Mouse (Mus musculus) hindbrain, postnatal 0 days (tissue): ENCODE data around the gene Dnaic1. TPM values are rescaled to one million over a fixed set of nuclear protein-coding genes. Genes with fewer than 3 reads are reported as not detected.

ENCODE experiments used
- ATAC-seq: fragments of 200-750 bp; cut with Nextera tagmentation; 2 replicates; pipeline ENCODE4 v1.8.0; 2017; ENCODE audit warnings: mild to moderate bottlenecking, moderate TSS enrichment, moderate library complexity
- DNase-seq: peaks from one replicate; pipeline ENCODE4 v3.0.0-alpha.2; 2015; ENCODE audit warnings: low spot score
- H3K27ac ChIP-seq: fragments of 300-500 bp; sonication (generic); 2 replicates; pipeline ENCODE4 v1.5.1; 2014; ENCODE audit warnings: mild to moderate bottlenecking
- H3K27me3 ChIP-seq: fragments of 300-500 bp; sonication (generic); 2 replicates; pipeline ENCODE4 v1.6.1; 2014; ENCODE audit warnings: low read length, mixed read lengths; ENCODE audit not compliant: insufficient read depth
- H3K36me3 ChIP-seq: fragments of 300-500 bp; sonication (generic); 2 replicates; pipeline ENCODE4 v1.6.1; 2014; ENCODE audit warnings: low read length, mixed read lengths; ENCODE audit not compliant: insufficient read depth
- H3K4me1 ChIP-seq: fragments of 300-500 bp; sonication (generic); 2 replicates; pipeline ENCODE4 v1.6.1; 2014; ENCODE audit warnings: antibody characterized with exemption, low read length, mixed read lengths; ENCODE audit not compliant: insufficient read depth
- H3K4me2 ChIP-seq: fragments of 300-500 bp; sonication (generic); 2 replicates; pipeline ENCODE4 v1.6.1; 2014; ENCODE audit warnings: low read depth, mild to moderate bottlenecking, low read length, moderate library complexity, mixed read lengths
- H3K4me3 ChIP-seq: fragments of 300-500 bp; sonication (generic); 2 replicates; pipeline ENCODE4 v1.5.1; 2014; ENCODE audit warnings: low read length
- H3K9ac ChIP-seq: fragments of 300-500 bp; sonication (generic); replicated peaks from 2 replicates; pipeline ENCODE4 v1.6.1; 2014; ENCODE audit warnings: mild to moderate bottlenecking, low read length, moderate library complexity, mixed read lengths
- H3K9me3 ChIP-seq: fragments of 300-500 bp; sonication (generic); 2 replicates; pipeline ENCODE4 v1.6.1; 2016; ENCODE audit warnings: low read length, mixed read lengths
- CTCF ChIP-seq: IDR thresholded peaks from 2 replicates; pipeline ENCODE4 v1.5.1; 2016; ENCODE audit warnings: antibody characterized with exemption, control low read depth, low read depth
- WGBS: fragments of 180-500 bp; shearing (Covaris S2); extraction: QIAGEN DNeasy Blood & Tissue Kit; methylation state at CpG from one replicate; pipeline ENCODE4 v1.1.7; 2014; 5-methylcytosine and 5-hydroxymethylcytosine counted together
- polyA plus RNA-seq: library from polyadenylated mRNA; unstranded; fragments of >200 nt; fragmentation: Nextera tagmentation; extraction: Ambion mirVana; gene quantifications from 2 replicates; pipeline ENCODE4 v1.2.1, GENCODE M21; 2015
- total RNA-seq: library from RNA; depleted of rRNA; stranded (reverse); fragments of >200 nt; gene quantifications from 2 replicates; pipeline ENCODE4 v1.2.3, GENCODE M21; 2014

The Dnaic1 gene
- total and polyA plus RNA-seq, 2 experiments from 2014 or later: 3.0 to 4.5 TPM

DNA sequence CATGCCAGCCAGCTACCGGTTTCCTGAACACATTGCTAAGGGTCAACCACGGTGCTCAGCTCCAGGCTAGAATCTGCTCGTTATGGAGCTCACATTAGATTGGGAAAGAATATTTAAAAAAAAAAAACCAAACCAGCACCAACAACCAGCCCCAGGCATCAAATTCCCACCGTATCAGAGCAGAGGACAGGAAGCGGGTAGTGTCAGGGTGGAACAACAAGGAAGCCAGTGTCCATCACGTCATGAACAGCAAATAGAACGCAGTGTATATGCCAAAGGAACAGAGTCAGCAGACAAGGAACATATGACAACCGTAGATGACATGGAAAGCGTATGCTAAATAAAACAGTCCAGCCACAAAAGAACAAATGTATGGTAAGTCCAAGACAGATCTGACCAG is 63.4 kb downstream of the Dnaic1 start:
- H3K4me3 ChIP-seq: no peak overlapping the region
- ATAC-seq: no peak
- H3K9ac ChIP-seq: no peak overlapping the region
- 80% methylated on average over 9 of the region's 9 CpGs for WGBS
- H3K27me3 ChIP-seq: no peaks in the 10 kb centered on the region
- no peaks in the 10 kb centered on the region for H3K9me3 ChIP-seq
- DNase-seq: no peak
- H3K4me2 ChIP-seq: no peak overlapping the region
- H3K27ac ChIP-seq: no peak overlapping the region
- no peak for TF ChIP-seq CTCF
- H3K36me3 ChIP-seq: no peaks in the 10 kb centered on the region
- peaks cover 47% of the 10 kb centered on the region for H3K4me1 ChIP-seq

DNA sequence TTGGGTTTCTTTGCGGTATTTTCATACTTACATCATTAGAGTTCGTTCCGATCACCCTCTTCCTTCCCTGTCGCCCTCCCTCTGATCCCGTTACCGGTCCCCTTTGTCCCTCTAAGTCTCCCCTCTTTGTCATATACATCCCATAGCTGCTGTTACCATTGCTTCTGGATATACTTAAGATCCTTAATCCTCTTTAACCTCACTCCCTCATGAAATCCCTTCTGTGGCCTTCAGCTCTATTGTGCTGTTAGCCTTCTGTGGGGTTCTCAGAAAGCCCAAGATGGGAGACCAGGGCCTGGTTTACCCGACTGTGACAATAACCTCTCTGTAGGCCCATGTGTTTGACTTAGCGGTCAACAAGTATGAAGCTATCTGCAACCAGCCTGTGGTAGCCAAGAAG is 65.1 kb downstream of the Dnaic1 start:
- ATAC-seq: no peak
- Histone ChIP-seq H3K4me1 (peaks cover 52% of the 10 kb centered on the region), H3K9ac (no peak overlapping the region), H3K4me3 (no peak overlapping the region), H3K27me3 (no peaks in the 10 kb centered on the region), H3K36me3 (no peaks in the 10 kb centered on the region), H3K27ac (no peak overlapping the region), H3K9me3 (no peaks in the 10 kb centered on the region), H3K4me2 (no peak overlapping the region)
- no peak for TF ChIP-seq CTCF
- 89% methylated on average over 8 of the region's 8 CpGs for WGBS
- no peak for DNase-seq

DNA sequence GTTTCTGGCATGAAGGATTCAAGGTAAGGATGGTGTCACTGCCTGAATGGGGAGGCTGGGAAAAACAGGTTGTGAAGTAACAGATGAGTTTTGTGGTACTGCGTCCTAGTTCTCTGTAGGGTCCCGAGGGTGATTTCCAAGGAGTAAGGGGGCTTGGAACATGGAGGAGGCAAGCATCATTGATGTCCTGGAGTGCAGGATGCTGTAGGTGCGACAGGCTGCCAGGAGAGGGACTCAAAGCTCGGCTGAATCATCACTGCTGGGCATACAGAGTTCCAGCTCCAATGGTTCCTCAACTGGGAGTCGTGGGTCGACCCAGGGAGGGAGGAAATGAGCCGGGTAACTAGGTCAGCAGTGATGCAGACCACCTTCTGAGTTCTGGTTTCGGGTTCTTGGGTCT is 65.6 kb downstream of the Dnaic1 start:
- 75% methylated on average over 8 of the region's 8 CpGs for WGBS

DNA sequence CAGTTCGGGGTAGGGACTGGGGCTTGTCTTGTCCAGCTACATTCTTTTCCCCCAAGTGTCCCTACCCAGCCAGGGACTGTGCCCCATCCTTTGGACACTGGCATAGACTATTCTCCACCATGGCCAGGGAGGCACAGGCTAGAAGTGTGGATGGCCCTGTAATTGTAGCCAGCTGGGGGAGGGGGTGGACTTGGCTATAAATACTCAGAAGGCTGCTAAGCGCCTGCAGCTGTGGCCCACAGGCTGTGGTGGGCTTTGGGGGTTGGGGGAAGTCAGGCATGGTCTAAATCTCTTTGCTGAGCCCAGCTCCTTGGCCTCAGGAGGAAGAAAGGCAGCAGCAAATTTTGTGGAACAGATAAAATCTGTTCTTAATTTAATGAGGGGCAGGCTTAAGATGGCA is 66.3 kb downstream of the Dnaic1 start:
- no peak for TF ChIP-seq CTCF
- Histone ChIP-seq H3K9me3 (no peaks in the 10 kb centered on the region), H3K27ac (0 out of 2 replicates have a peak overlapping the region, but pooled peaks have one; percentile 17), H3K36me3 (no peaks in the 10 kb centered on the region), H3K4me2 (no peak overlapping the region), H3K9ac (no peak overlapping the region; the same call in 1 of the 2 replicates), H3K4me1 (peaks cover 55% of the 10 kb centered on the region), H3K4me3 (no peak overlapping the region), H3K27me3 (no peaks in the 10 kb centered on the region)
- DNase-seq: peak; percentile 55
- ATAC-seq: no peak
- WGBS: 61% methylated on average over 2 of the region's 2 CpGs

More for the DNA sequence above, 65.6 kb downstream of the Dnaic1 start:
- Histone ChIP-seq H3K4me2 (no peak overlapping the region), H3K27me3 (no peaks in the 10 kb centered on the region), H3K4me3 (no peak overlapping the region), H3K36me3 (no peaks in the 10 kb centered on the region), H3K9me3 (no peaks in the 10 kb centered on the region), H3K9ac (no peak overlapping the region), H3K27ac (no peak overlapping the region), H3K4me1 (peaks cover 52% of the 10 kb centered on the region)
- TF ChIP-seq CTCF: peak; percentile 42; the same call in 1 of the 2 replicates
- DNase-seq (no peak), ATAC-seq (no peak)

DNA sequence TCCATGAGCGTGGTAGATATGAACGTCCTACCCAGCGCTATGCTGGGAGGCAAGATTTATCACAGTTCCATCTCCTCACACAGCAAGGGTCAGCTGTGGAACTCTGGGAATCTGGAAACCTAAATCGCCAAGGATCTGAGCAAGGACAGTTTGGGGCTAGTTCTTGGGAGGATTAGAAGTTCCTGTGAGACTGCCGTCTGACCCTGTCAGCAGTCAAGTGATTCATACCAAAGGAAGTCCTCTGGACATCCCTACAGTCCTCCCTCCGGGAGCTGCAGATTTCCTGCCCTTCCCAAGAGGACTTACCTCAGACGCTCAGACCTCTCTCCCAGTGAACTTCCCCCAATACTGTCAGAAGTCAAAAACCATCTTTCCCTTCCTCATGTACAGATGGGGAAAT is 66.8 kb downstream of the Dnaic1 start:
- H3K9me3 ChIP-seq: no peaks in the 10 kb centered on the region
- WGBS: 55% methylated on average over 7 of the region's 7 CpGs
- H3K27ac ChIP-seq: 0 out of 2 replicates have a peak overlapping the region, but pooled peaks have one; percentile 17
- DNase-seq: no peak
- no peaks in the 10 kb centered on the region for H3K36me3 ChIP-seq
- no peak overlapping the region for H3K4me2 ChIP-seq
- peaks cover 53% of the 10 kb centered on the region for H3K4me1 ChIP-seq
- no peak for ATAC-seq
- H3K27me3 ChIP-seq: no peaks in the 10 kb centered on the region
- no peak overlapping the region; the same call in 1 of the 2 replicates for H3K9ac ChIP-seq
- no peak for TF ChIP-seq CTCF
- no peak overlapping the region for H3K4me3 ChIP-seq

DNA sequence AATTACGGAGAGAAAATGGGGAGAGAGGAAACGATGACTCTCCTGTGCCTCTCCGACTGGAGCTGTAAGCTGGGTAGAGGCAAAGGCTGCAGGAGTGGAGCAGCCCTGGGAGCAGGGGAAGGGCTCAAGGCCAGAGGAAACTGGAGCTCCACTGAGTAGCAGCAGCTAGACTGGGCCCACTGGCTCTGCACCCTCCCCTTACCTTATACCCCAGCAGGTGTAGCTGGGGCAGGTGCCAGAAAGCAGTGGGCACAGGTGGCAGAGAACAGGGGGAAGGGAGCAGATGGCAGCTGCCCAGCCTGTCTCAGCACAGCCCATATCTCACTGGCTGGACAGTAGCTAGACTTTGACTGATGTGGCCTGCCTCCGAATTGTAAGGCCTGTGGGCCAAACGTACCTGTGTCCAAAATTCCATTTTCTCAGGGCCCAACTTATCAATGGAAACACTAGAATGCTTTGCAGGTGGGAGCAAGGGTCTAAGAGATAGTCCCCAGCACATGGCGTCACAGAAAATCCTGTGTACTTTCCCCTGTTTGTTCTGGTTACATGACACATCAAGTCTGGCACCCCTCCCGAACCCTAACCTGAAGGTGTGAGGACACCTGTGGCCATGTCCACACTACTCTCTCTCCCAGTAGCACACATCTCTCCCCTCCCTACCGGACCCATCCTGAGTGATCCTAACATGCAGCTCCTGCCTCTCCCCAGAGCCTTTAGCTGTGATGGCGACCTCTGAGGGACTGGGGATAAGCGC is 67.5 kb downstream of the Dnaic1 start:
- Histone ChIP-seq H3K27ac (no peak overlapping the region), H3K4me3 (no peak overlapping the region), H3K4me2 (no peak overlapping the region), H3K9me3 (no peaks in the 10 kb centered on the region), H3K36me3 (no peaks in the 10 kb centered on the region), H3K9ac (no peak overlapping the region), H3K27me3 (no peaks in the 10 kb centered on the region), H3K4me1 (peaks cover 46% of the 10 kb centered on the region)
- peak; percentile 54 for DNase-seq
- 73% methylated on average over 10 of the region's 10 CpGs for WGBS
- ATAC-seq: no peak
- no peak for TF ChIP-seq CTCF

DNA sequence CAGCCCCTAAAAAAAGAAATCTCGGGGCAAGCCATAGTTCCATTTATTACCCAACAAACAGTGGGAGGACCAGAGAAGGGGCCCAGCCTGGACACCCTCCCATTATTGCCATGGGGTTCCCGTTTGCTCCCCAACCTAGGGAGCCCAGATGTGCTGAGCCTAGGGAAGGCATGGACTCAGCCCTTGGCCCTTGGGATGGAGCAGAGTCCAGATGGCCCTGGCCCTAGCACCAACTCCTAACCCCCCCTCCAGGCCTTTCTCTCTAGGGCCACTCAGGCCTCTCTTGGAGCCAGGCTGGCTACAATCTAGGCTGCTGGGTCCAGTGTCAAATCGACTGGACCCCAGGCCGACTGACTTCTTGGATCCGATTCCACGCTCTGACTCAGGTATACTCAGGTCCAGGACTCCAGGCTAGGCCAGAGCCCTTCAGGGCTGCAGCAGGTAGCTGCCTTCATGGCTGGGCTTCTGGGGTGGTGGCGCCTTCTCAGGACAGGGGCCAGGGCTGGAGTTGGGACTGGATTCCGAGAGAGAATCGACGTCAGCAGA is 68.7 kb downstream of the Dnaic1 start:
- no peaks in the 10 kb centered on the region for H3K27me3 ChIP-seq
- H3K9me3 ChIP-seq: no peaks in the 10 kb centered on the region
- H3K36me3 ChIP-seq: no peaks in the 10 kb centered on the region
- ATAC-seq (no peak), DNase-seq (no peak)
- 0 out of 2 replicates have a peak overlapping the region, but pooled peaks have one; percentile 61 for H3K4me3 ChIP-seq
- H3K27ac ChIP-seq: peak overlapping the region; percentile 88; the same call in 1 of the 2 replicates
- peak overlapping the region; percentile 93 for H3K9ac ChIP-seq
- peaks cover 41% of the 10 kb centered on the region for H3K4me1 ChIP-seq
- peak overlapping the region; percentile 69 for H3K4me2 ChIP-seq
- WGBS: 93% methylated on average over 10 of the region's 10 CpGs
- no peak for TF ChIP-seq CTCF
